Comparison of ENCODE assay signal across 19 mouse cellular contexts in the genomic region with DNA sequence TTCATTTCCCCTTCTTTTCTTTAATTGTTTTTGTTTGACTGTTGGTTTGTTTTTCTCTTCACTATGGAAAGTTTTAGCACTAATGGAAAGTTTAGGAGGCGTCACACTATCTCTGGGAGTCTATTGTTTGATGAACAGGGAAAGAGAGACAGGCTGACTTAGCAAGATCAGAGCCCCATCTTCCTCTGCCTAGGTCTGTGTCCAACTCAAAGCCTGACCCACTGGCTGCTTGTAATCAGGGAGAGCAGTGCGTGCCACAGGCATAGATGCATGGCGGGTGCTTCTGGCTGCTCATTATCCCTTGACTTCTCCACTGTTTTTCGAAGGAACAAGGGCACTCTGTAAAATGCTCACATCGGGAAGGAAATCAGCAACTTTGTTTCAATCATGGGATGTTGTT.
"Had no signal": no experiment of that assay in that cellular context is flagged by ENCODE, and none has a peak within 500 bp of the region (broad histone marks: within the 10 kb centered on the region; RNA-seq: fewer than 3 reads in every experiment).

No protein-coding gene starts in this region.

- H3K9me3 ChIP-seq: midbrain, embryonic 10.5 days; midbrain, embryonic 12.5 days; neural tube, embryonic 13.5 days; neural tube, embryonic 15.5 days had no signal

- ATAC-seq: midbrain, embryonic 16.5 days had no signal

- H3K36me3 ChIP-seq: midbrain, embryonic 10.5 days; midbrain, embryonic 12.5 days; neural tube, embryonic 13.5 days; neural tube, embryonic 15.5 days had no signal

- H3K27ac ChIP-seq: midbrain, embryonic 10.5 days; midbrain, embryonic 12.5 days; neural tube, embryonic 13.5 days; neural tube, embryonic 15.5 days had no signal

- H3K9ac ChIP-seq: lung, embryonic 14.5 days; midbrain, embryonic 12.5 days; neural tube, embryonic 13.5 days; neural tube, embryonic 15.5 days had no signal

- DNase-seq: lung, adult 18-20 months; lung, embryonic 14.5 days; lung, postnatal 10 days; lung, postnatal 4 days; midbrain, embryonic 14.5 days; retina, postnatal 1 day; right cerebral cortex, adult 18-20 months; right cerebral cortex, postnatal 25 days; right cerebral cortex, postnatal 4 days; spleen, adult 18-20 months; thymus, adult 18-20 months; thymus, postnatal 14 days; thymus, postnatal 36 days had no signal

- H3K27me3 ChIP-seq: midbrain, embryonic 12.5 days; neural tube, embryonic 13.5 days; neural tube, embryonic 15.5 days had no signal

- H3K4me3 ChIP-seq: midbrain, embryonic 10.5 days; midbrain, embryonic 12.5 days; myocyte; neural tube, embryonic 13.5 days; neural tube, embryonic 15.5 days had no signal

- H3K4me2 ChIP-seq: lung, embryonic 14.5 days; midbrain, embryonic 12.5 days; neural tube, embryonic 13.5 days; neural tube, embryonic 15.5 days had no signal
